Mouse (Mus musculus) E14TG2a.4 (cell line): ENCODE measurements around the gene Kat7.

Experiments used
- H3K27me3 ChIP-seq: 2 replicates; pipeline ENCODE4 v1.6.1; 2014; ENCODE audit warnings: low read length, control low read depth; ENCODE audit not compliant: insufficient read depth
- H3K36me3 ChIP-seq: 2 replicates; pipeline ENCODE4 v1.6.1; 2014; ENCODE audit warnings: low read length, control low read depth; ENCODE audit not compliant: insufficient read depth
- H3K4me1 ChIP-seq: replicated peaks from 2 replicates; pipeline ENCODE4 v1.6.1; 2014; ENCODE audit warnings: low read depth, low read length, control low read depth
- H3K4me3 ChIP-seq: replicated peaks from 2 replicates; pipeline ENCODE4 v1.5.1; 2014; ENCODE audit warnings: mild to moderate bottlenecking, low read length
- H3K9me3 ChIP-seq: 2 replicates; pipeline ENCODE4 v1.6.1; 2014; ENCODE audit warnings: low read length, control low read depth
- CTCF ChIP-seq: conservative IDR thresholded peaks from 2 replicates; pipeline ENCODE4 v1.5.1; 2014; ENCODE audit warnings: low read length
- NANOG ChIP-seq: IDR thresholded peaks from 2 replicates; pipeline ENCODE4 v1.6.1; 2014; ENCODE audit warnings: borderline replicate concordance, low read length, mixed read lengths
- POU5F1 ChIP-seq: IDR thresholded peaks from 2 replicates; pipeline ENCODE4 v1.6.1; 2014; ENCODE audit warnings: low read length, borderline replicate concordance

The Kat7 gene

GRCm38 (mm10) chr11:95247065-95247464 is 63.0 kb downstream of the Kat7 start:
- TF ChIP-seq POU5F1 (no peak), NANOG (no peak), CTCF (no peak)
- no peaks in the 10 kb centered on the region for H3K9me3 ChIP-seq
- H3K27me3 ChIP-seq, result peaks cover 30% of the 10 kb centered on the region
- H3K36me3 ChIP-seq, result no peaks in the 10 kb centered on the region
- peaks cover 37% of the 10 kb centered on the region for H3K4me1 ChIP-seq
- H3K4me3 ChIP-seq, result peak overlapping the region; percentile 32; the same call in 1 of the 2 replicates

- H3K4me3 ChIP-seq, result no peak overlapping the region
- H3K27me3 ChIP-seq, result peaks cover 32% of the 10 kb centered on the region
- TF ChIP-seq NANOG, result no peak
- no peak for TF ChIP-seq POU5F1
- no peak for TF ChIP-seq CTCF
- no peaks in the 10 kb centered on the region for H3K36me3 ChIP-seq
- no peaks in the 10 kb centered on the region for H3K9me3 ChIP-seq
- H3K4me1 ChIP-seq, result peaks cover 35% of the 10 kb centered on the region
These were observed 64.6 kb downstream of the Kat7 start for GRCm38 (mm10) chr11:95245456-95245855.

GRCm38 (mm10) chr11:95242653-95243052 is 67.4 kb downstream of the Kat7 start:
- H3K9me3 ChIP-seq, result no peaks in the 10 kb centered on the region
- no peak for TF ChIP-seq POU5F1
- TF ChIP-seq CTCF, result no peak
- TF ChIP-seq NANOG, result no peak
- peaks cover 44% of the 10 kb centered on the region for H3K27me3 ChIP-seq

GRCm38 (mm10) chr11:95238477-95238876 is 71.6 kb downstream of the Kat7 start:
- Histone ChIP-seq H3K9me3 (no peaks in the 10 kb centered on the region), H3K36me3 (no peaks in the 10 kb centered on the region), H3K4me1 (peaks cover 30% of the 10 kb centered on the region), H3K27me3 (peaks cover 66% of the 10 kb centered on the region), H3K4me3 (peak overlapping the region; percentile 26; the same call in 1 of the 2 replicates)
- TF ChIP-seq NANOG (no peak), CTCF (no peak), POU5F1 (no peak)

More at GRCm38 (mm10) chr11:95242653-95243052, 67.4 kb downstream of the Kat7 start:
- Histone ChIP-seq H3K4me3 (no peak overlapping the region), H3K36me3 (no peaks in the 10 kb centered on the region), H3K4me1 (peaks cover 45% of the 10 kb centered on the region)

- H3K4me3 ChIP-seq, result no peak overlapping the region
- no peak for TF ChIP-seq NANOG
- no peak for TF ChIP-seq CTCF
- no peak for TF ChIP-seq POU5F1
- H3K27me3 ChIP-seq, result peaks cover 68% of the 10 kb centered on the region
- H3K36me3 ChIP-seq, result no peaks in the 10 kb centered on the region
- H3K9me3 ChIP-seq, result no peaks in the 10 kb centered on the region
- peaks cover 27% of the 10 kb centered on the region for H3K4me1 ChIP-seq
These were observed 77.7 kb downstream of the Kat7 start for GRCm38 (mm10) chr11:95232329-95232696.

- TF ChIP-seq CTCF, result peak; percentile 27; the same call in 1 of the 2 replicates
- no peak for TF ChIP-seq NANOG
- TF ChIP-seq POU5F1, result no peak
- peaks cover 67% of the 10 kb centered on the region for H3K27me3 ChIP-seq
- peaks cover 22% of the 10 kb centered on the region for H3K4me1 ChIP-seq
- H3K36me3 ChIP-seq, result no peaks in the 10 kb centered on the region
- H3K4me3 ChIP-seq, result peak overlapping the region; percentile 68
- H3K9me3 ChIP-seq, result no peaks in the 10 kb centered on the region
These were observed 78.2 kb downstream of the Kat7 start for GRCm38 (mm10) chr11:95231688-95232328.

- no peak for TF ChIP-seq CTCF
- no peak for TF ChIP-seq NANOG
- no peak for TF ChIP-seq POU5F1
- no peak overlapping the region for H3K4me3 ChIP-seq
- H3K27me3 ChIP-seq, result peaks cover 71% of the 10 kb centered on the region
- no peaks in the 10 kb centered on the region for H3K36me3 ChIP-seq
- no peaks in the 10 kb centered on the region for H3K9me3 ChIP-seq
- H3K4me1 ChIP-seq, result peaks cover 63% of the 10 kb centered on the region
These were observed 82.6 kb downstream of the Kat7 start for GRCm38 (mm10) chr11:95227467-95227866.

- H3K36me3 ChIP-seq, result no peaks in the 10 kb centered on the region
- peaks cover 77% of the 10 kb centered on the region for H3K27me3 ChIP-seq
- no peaks in the 10 kb centered on the region for H3K9me3 ChIP-seq
- H3K4me3 ChIP-seq, result no peak overlapping the region
- TF ChIP-seq POU5F1 (no peak), CTCF (no peak), NANOG (no peak)
- H3K4me1 ChIP-seq, result peaks cover 53% of the 10 kb centered on the region
These were observed 84.6 kb downstream of the Kat7 start for GRCm38 (mm10) chr11:95225448-95225847.
